ENCODE assay signal across 32 mouse cellular contexts in genomic region chr19:4349455-4349854, GRCm38 (mm10).
"Had no signal": no experiment of that assay in that cellular context is flagged by ENCODE, and none has a peak within 500 bp of the region (broad histone marks: within the 10 kb centered on the region; RNA-seq: fewer than 3 reads in every experiment).

No protein-coding gene starts in this region.

- H3K9me3 ChIP-seq: limb, embryonic 10.5 days; limb, embryonic 12.5 days; limb, embryonic 13.5 days; limb, embryonic 15.5 days; liver, embryonic 12.5 days; liver, embryonic 13.5 days; liver, embryonic 15.5 days; lung, embryonic 15.5 days; megakaryocyte, embryonic 14.5 days; midbrain, embryonic 10.5 days; midbrain, embryonic 12.5 days; midbrain, embryonic 13.5 days; midbrain, embryonic 15.5 days; neural tube, embryonic 12.5 days had no signal

- H3K27ac ChIP-seq: limb, embryonic 10.5 days; limb, embryonic 12.5 days; limb, embryonic 13.5 days; limb, embryonic 15.5 days; liver, embryonic 12.5 days; liver, embryonic 13.5 days; liver, embryonic 14.5 days; liver, embryonic 15.5 days; lung, embryonic 15.5 days; macrophage; midbrain, embryonic 10.5 days; midbrain, embryonic 12.5 days; midbrain, embryonic 13.5 days; midbrain, embryonic 15.5 days; neural tube, embryonic 12.5 days had no signal

- H3K27me3 ChIP-seq: limb, embryonic 12.5 days; limb, embryonic 13.5 days; limb, embryonic 15.5 days; liver, embryonic 12.5 days; liver, embryonic 13.5 days; liver, embryonic 15.5 days; lung, embryonic 15.5 days; megakaryocyte, embryonic 14.5 days; midbrain, embryonic 12.5 days; midbrain, embryonic 13.5 days; midbrain, embryonic 15.5 days; neural tube, embryonic 12.5 days had no signal

- H3K4me2 ChIP-seq: limb, embryonic 12.5 days; limb, embryonic 13.5 days; limb, embryonic 15.5 days; liver, embryonic 11.5 days; liver, embryonic 12.5 days; liver, embryonic 13.5 days; liver, embryonic 15.5 days; lung, embryonic 14.5 days; lung, embryonic 15.5 days; midbrain, embryonic 11.5 days; midbrain, embryonic 12.5 days; midbrain, embryonic 13.5 days; midbrain, embryonic 15.5 days; neural tube, embryonic 12.5 days had no signal

- ATAC-seq: liver, embryonic 12.5 days; liver, postnatal 0 days; lung, postnatal 0 days; midbrain, embryonic 13.5 days; midbrain, embryonic 15.5 days; midbrain, embryonic 16.5 days had no signal

- DNase-seq: left cerebral cortex, postnatal 4 days; liver; liver, embryonic 13.5 days; liver, postnatal 0 days; lung, adult 18-20 months; lung, adult 2 months; lung, embryonic 14.5 days; lung, postnatal 10 days; lung, postnatal 14 days; lung, postnatal 36 days; lung, postnatal 4 days; midbrain, embryonic 14.5 days had no signal

- H3K4me1 ChIP-seq: limb, embryonic 10.5 days; limb, embryonic 12.5 days; limb, embryonic 13.5 days; limb, embryonic 15.5 days; liver, embryonic 12.5 days; liver, embryonic 15.5 days; lung, embryonic 15.5 days; megakaryocyte, embryonic 14.5 days; midbrain, embryonic 10.5 days; midbrain, embryonic 12.5 days; midbrain, embryonic 13.5 days; midbrain, embryonic 15.5 days; neural tube, embryonic 12.5 days had no signal

- H3K4me3 ChIP-seq: limb, embryonic 10.5 days; limb, embryonic 12.5 days; limb, embryonic 13.5 days; limb, embryonic 15.5 days; liver, embryonic 12.5 days; liver, embryonic 13.5 days; liver, embryonic 15.5 days; lung, embryonic 15.5 days; megakaryocyte, embryonic 14.5 days; midbrain, embryonic 10.5 days; midbrain, embryonic 12.5 days; midbrain, embryonic 13.5 days; midbrain, embryonic 15.5 days; myocyte; neural tube, embryonic 12.5 days had no signal

- H3K9ac ChIP-seq: limb, embryonic 12.5 days; limb, embryonic 13.5 days; limb, embryonic 15.5 days; liver, embryonic 12.5 days; liver, embryonic 13.5 days; liver, embryonic 14.5 days; liver, embryonic 15.5 days; liver, postnatal 0 days; lung, embryonic 14.5 days; lung, embryonic 15.5 days; midbrain, embryonic 12.5 days; midbrain, embryonic 13.5 days; midbrain, embryonic 15.5 days; neural tube, embryonic 12.5 days had no signal
